8 mouse cellular contexts compared by ENCODE assay signal in genomic region chr3:108085721-108086469, GRCm38 (mm10). TPM values are rescaled to one million over a fixed set of nuclear protein-coding genes. Genes with fewer than 3 reads are reported as not detected.
DNase-seq lines count a peak whose midpoint lies in the region; ATAC-seq and TF ChIP-seq lines count a peak whose summit lies in the region.

No protein-coding gene starts in this region.

- peak overlapping the region; percentile 100 for H3K4me2 ChIP-seq in forebrain, postnatal 0 days (ENCODE audit: low read depth)
- peak overlapping the region; percentile 100 for H3K4me2 ChIP-seq in hindbrain, embryonic 11.5 days (replicated peaks; ENCODE audit: low read depth, low read length)

- H3K9ac ChIP-seq in forebrain, postnatal 0 days: peak overlapping the region; percentile 75
- peak overlapping the region; percentile 70 for H3K9ac ChIP-seq in hindbrain, embryonic 11.5 days (ENCODE audit: low read depth, low read length)

- peak overlapping the region; percentile 80 for H3K27ac ChIP-seq in forebrain, postnatal 0 days (ENCODE audit: low read depth, low read length)
- H3K27ac ChIP-seq in hindbrain, embryonic 11.5 days (ENCODE audit: low read depth, low read length): peak overlapping the region; percentile 88

- H3K27me3 ChIP-seq in forebrain, postnatal 0 days (ENCODE audit: insufficient read depth, low read length): no peaks in the 10 kb centered on the region
- 0 out of 2 replicates have a peak, but pooled peaks cover 2% of the 10 kb centered on the region for H3K27me3 ChIP-seq in hindbrain, embryonic 11.5 days (ENCODE audit: control insufficient read depth, insufficient read depth, low read length)

- peak; percentile 88 for DNase-seq in NIH3T3 (ENCODE audit: low read depth)
- DNase-seq in cerebellum, adult 11-12 months: peak; percentile 87
- no peak for DNase-seq in forebrain, postnatal 0 days
- peak; percentile 62 for DNase-seq in hindbrain, embryonic 11.5 days (ENCODE audit: low spot score)
- DNase-seq in layer of hippocampus, postnatal 10 days (ENCODE audit: low spot score in 2 of 2): peak; percentile 50 to 66
- DNase-seq in lung, postnatal 25 days (ENCODE audit: low spot score): peak; percentile 89
- DNase-seq in retina, postnatal 1 day: peak; percentile 65
- no peak for DNase-seq in frontal cortex, postnatal 14 days (ENCODE audit: low spot score in 2 of 2)

- ATAC-seq in forebrain, postnatal 0 days: peak; percentile 46
- peak; percentile 73 for ATAC-seq in hindbrain, embryonic 11.5 days (ENCODE audit: low FRiP score)

- peaks cover under 1% of the 10 kb centered on the region; the same call in 1 of the 2 replicates for H3K36me3 ChIP-seq in forebrain, postnatal 0 days (ENCODE audit: insufficient read depth)
- H3K36me3 ChIP-seq in hindbrain, embryonic 11.5 days (ENCODE audit: control insufficient read depth, insufficient read depth, low read length): no peaks in the 10 kb centered on the region

- peak overlapping the region; percentile 50 for H3K4me3 ChIP-seq in forebrain, postnatal 0 days (ENCODE audit: low read depth, low read length)
- H3K4me3 ChIP-seq in hindbrain, embryonic 11.5 days (ENCODE audit: low read depth, low read length): peak overlapping the region; percentile 65

- peaks cover 26% of the 10 kb centered on the region for H3K4me1 ChIP-seq in forebrain, postnatal 0 days (ENCODE audit: insufficient read depth)
- H3K4me1 ChIP-seq in hindbrain, embryonic 11.5 days (replicated peaks; ENCODE audit: control insufficient read depth, insufficient read depth, low read length): peaks cover 8% of the 10 kb centered on the region

- WGBS in forebrain, postnatal 0 days: 2% methylated on average over 31 of the region's 31 CpGs
- WGBS in hindbrain, embryonic 11.5 days: under 1% methylated on average over 31 of the region's 31 CpGs

- no peak for TF ChIP-seq CTCF in forebrain, postnatal 0 days (IDR thresholded peaks at IDR 0.05; ENCODE audit: low read depth)

- no peaks in the 10 kb centered on the region for H3K9me3 ChIP-seq in forebrain, postnatal 0 days (ENCODE audit: low read length)
- H3K9me3 ChIP-seq in hindbrain, embryonic 11.5 days (ENCODE audit: control insufficient read depth, low read length): no peaks in the 10 kb centered on the region

RNA-seq across cellular contexts. Expression of gene Ampd2, which starts 0.6 kb away (rescaled TPM):
- total RNA-seq in forebrain, postnatal 0 days (2014; rRNA removed): 46.6 and 48.7 TPM in 2 replicates
- polyA plus RNA-seq in forebrain, postnatal 0 days (2015; fragmentation: Nextera tagmentation; extraction: Ambion mirVana): 38.8 and 47.0 TPM in 2 replicates
- polyA plus RNA-seq in hindbrain, embryonic 11.5 days (2014; fragmentation: Nextera tagmentation; extraction: Ambion mirVana): 32.1 and 32.6 TPM in 2 replicates
- 10 to 100 TPM; 48.4 to 58.8 TPM for total RNA-seq in layer of hippocampus, postnatal 10 days (2021)

RNA-seq across cellular contexts. Expression of gene Gnat2, which starts 6.7 kb away (rescaled TPM):
- total RNA-seq in forebrain, postnatal 0 days (2014; rRNA removed): 0.10 and 0.38 TPM in 2 replicates
- 0.16 and 0.27 TPM in 2 replicates for polyA plus RNA-seq in forebrain, postnatal 0 days (2015; fragmentation: Nextera tagmentation; extraction: Ambion mirVana)
- 0.62 and 0.89 TPM in 2 replicates for polyA plus RNA-seq in hindbrain, embryonic 11.5 days (2014; fragmentation: Nextera tagmentation; extraction: Ambion mirVana)
- total RNA-seq in layer of hippocampus, postnatal 10 days (2021): not detected

RNA-seq across cellular contexts. Expression of gene Gstm4, which starts 41.2 kb away (rescaled TPM):
- total RNA-seq in forebrain, postnatal 0 days (2014; rRNA removed): 5.5 and 5.6 TPM in 2 replicates
- polyA plus RNA-seq in forebrain, postnatal 0 days (2015; fragmentation: Nextera tagmentation; extraction: Ambion mirVana): 20.7 and 22.9 TPM in 2 replicates
- 11.4 and 12.9 TPM in 2 replicates for polyA plus RNA-seq in hindbrain, embryonic 11.5 days (2014; fragmentation: Nextera tagmentation; extraction: Ambion mirVana)
- 10 to 100 TPM; 13.4 TPM for total RNA-seq in layer of hippocampus, postnatal 10 days (2021)

Comparison
In these comparisons a context has a peak if more than half of its experiments do, and no peak if none do; other contexts are left out.
1. DNase-seq: peak in NIH3T3 (single experiment), cerebellum, adult 11-12 months (single experiment), hindbrain, embryonic 11.5 days (single experiment), layer of hippocampus, postnatal 10 days (2 of 2), lung, postnatal 25 days (single experiment) and retina, postnatal 1 day (single experiment); none in forebrain, postnatal 0 days (single experiment) and frontal cortex, postnatal 14 days (0 of 2).